Mouse (Mus musculus) ovary, postnatal 36 days (tissue): ENCODE data around the gene Pakap.

Experiments used
- DNase-seq: peaks from one replicate; pipeline ENCODE4 v3.0.0; 2022; ENCODE audit warnings: low spot score, mixed read lengths

Pakap gene

DNA sequence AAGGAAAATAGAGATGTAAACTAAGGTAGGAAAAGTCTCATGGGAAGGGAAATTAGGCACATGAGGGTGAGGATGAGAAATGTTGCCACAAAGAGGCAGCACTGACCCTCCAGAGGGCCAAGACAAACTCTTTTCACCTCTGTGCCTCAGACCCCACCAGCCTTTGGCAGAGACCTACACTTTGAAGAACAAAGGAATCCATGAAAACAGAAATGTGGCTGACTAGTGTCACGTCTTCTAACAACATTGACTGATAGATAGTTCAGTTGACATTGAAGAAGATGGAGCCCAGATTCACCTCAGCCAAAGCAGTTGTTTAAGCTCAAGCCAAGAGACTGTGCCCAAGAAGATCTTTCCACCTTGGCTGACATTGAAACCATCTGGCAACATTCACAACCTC, 57.8 kb downstream of the Pakap start:
- no peak for DNase-seq

DNA sequence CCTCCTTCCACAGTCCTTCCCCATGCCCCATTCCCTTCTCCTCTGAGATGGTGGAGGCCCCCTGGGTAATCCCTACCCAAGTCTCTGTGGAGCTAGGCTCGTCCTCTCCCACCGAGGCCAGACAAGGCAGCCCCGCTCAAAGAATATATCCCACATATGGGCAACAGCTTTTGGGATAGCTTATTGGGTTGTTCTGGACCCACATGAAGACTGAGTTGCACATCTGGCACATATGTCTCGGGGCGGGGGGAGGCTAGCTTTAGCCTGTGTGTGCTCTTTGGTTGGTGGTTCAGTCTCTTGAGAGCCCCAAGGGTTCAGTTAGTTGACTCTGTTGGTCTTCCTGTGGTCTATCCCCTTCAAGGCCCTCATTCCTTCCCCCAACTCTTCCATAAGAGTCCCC, 58.9 kb downstream of the Pakap start:
- no peak for DNase-seq

DNA sequence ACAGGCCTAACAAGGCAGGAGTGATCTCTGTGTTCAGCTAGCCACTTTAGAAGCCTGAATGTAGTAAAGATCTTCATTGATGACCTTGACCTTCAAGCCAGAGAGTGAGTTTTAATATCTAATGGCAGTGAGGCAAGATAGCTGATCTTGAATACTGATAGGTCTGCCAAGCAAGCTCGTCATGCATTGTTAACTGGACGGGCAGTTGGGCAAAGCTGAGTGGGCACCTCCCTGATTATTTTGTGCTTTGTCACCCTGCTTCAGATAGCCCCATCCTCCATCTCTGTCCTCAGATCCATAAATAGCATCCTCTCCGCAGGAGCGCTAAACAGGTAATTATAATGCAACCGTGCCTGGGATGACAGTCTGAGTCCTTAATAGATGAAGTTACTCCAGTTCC, 64.4 kb downstream of the Pakap start:
- no peak for DNase-seq

DNA sequence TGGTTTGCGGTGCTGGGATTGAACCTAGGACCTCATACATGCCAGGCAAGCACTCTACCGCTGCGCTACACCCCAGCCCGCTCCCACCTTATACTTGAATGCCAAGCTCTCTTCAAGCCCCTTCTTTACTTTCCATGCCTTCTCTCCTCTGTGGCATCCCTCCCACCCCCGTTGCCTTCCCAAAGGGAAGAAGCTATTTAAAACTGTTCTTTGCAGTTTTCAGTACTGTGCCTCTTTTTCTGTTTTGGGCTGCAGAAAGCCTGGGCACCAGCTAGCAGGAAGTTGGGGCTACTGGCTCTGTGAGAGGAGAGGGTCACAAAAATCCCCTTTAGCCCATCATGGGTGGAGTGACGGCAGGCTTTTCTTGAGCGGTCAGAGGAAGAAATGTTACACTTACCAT, 65.1 kb downstream of the Pakap start:
- no peak for DNase-seq

DNA sequence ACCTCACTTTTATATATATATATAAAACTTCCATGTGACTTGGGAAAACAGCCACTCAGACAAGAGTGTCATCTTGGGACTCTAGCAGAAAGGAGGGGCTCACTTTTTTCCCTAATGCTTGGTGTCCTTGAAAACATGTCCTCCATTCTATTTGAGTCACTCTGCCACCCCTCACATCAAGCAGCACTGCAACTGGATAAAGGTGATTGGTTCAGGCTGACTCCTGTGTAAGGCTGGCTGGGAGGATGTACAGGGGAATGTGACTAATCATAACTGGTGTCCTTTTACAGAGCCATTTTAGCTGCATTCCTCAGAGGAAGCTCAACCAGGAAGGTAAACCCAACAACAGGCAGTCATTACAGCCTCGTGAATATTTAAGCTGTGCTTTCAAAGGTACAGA, 67.0 kb downstream of the Pakap start:
- DNase-seq: no peak

DNA sequence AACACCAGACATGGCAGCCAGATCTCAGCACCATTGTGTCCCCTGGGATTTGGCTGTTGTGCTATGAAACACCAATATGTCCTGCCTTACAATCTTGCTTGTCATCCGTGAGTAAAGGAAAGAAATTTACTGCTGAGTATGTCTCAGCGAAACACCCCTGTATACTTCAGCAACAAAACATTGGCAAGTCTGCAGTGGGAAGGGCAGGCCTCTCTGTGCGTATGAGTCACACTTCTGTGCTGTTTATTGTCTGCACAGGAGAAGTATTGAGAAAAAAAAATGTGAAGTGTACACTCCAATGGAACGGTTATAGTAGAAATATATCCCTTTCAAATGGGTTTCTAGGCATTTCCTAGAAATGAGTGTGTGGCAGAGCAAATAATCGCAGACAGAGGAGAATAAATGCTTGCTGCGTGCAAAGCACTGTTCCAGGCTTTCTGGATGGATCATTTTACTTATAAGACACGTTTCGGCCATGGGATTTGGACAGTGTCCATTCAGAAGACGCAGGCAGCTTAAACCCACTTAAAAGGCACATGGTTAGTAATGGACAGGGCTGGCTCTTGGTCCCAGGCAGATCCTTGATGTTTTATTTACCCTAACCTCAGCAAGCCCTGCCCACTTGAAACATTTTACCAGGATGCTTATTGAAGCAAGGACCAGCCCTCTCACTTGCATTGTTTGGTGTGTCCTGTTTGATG, 69.0 kb downstream of the Pakap start:
- DNase-seq: no peak

DNA sequence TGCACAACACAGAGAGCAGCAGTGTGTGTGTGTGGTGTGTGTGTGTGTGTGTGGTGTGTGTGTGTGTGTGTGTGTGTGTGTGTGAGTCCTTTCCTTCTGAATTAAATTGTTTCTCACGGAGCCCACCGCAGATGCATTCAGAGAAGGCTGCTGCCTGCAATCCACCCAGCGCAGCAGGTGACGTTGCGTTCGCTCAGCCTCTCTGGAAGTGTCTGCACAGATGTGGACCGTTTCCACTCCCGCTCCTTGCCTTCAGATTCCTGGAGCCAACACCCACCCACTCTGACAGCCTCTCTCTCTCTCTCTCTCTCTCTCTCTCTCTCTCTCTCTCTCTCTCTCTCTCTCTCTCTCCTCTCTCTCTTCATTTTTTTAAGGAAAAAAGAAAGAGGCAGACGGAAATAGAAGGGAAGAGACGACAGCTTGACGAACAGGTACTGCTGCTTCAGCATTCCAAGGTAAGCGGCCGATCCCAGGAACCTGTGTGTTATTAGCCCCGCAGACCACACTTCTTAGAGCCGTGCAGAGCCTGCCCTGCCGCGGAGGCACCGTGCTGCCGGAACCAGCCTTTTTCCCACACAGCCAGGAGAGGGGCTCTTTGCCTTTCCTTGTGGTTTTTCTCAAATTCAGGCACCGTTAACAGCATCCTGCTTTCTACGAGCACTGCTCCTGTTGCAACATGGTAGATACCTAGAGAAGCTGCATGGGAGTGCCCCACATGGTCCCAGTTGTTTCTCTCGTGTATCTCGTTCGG, 69.8 kb downstream of the Pakap start:
- DNase-seq: no peak

DNA sequence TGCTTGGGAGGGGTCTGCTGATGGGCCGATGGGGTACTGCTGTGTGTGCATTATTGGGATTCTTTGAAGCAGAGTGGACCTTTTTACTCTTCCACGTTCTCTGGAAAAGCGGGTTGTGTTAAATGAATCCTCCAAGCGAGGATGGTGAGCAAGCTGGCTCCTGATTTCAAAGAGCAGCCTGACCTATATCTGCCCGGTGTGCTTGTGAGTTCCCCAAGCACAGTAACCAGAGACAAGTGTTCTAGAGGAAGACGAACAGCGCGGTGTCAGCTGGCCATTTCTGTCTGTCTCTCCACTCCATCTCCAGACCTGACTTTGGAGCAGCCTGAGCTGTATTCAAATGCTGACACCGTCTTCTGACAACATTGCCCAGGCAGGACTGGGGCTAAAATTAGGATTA, 71.0 kb downstream of the Pakap start:
- no peak for DNase-seq

DNA sequence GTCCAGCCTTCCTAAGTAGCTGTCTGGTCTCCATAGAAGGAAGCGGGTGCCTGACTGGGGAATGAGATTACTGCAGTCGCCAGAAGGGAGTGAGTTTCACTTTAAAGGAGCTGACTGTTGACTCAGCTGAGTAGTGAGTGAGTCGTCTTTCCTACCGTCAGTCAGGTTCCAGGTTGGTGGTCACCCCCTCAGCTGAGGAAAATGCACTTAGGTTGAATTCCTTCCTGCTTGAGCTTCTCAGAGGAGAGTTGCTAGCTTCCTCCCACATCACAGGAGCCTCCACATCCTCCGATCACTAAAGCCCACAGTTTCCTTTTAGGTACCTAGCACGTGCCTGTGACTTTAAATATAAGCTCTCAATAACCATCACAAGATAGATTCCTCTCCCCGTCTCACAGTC, 72.2 kb downstream of the Pakap start:
- DNase-seq: no peak

DNA sequence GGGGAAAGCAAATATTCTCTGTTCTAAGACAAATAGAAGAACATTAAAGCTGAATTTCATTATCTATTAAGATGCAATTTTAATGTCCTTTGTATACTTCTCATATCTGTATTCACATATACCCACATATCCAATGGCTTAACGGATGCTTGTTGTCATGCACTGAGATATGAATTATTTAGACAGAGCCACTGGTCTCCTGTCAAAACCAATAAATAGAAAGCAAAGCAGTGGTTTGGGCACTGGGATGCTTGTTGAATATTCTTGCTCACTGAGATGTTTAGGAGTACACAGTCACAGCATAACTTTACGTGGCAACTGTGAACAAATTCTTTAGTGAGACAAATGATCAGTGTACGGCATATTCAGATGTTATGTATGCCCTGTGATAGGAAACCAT, 73.0 kb downstream of the Pakap start:
- DNase-seq: no peak

DNA sequence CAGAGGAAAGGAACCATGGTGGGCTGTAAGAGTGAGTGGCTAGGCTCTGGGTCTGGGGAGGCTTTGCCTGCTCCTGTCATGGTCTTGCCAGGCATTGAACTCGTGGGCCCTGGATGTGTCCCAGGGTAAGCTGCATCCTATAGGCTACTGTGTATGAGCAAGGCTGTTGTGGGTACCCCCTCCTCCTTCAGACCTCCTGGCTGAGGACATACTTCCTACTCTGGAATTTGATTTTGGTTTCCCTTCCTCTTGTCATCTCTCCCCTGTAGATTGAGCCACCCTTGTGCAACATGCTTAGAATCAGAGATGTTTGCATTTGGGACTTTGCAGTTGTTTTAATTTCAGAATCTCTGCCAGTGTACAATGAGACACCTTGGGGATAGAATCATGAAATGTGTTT, 83.0 kb downstream of the Pakap start:
- DNase-seq: no peak

DNA sequence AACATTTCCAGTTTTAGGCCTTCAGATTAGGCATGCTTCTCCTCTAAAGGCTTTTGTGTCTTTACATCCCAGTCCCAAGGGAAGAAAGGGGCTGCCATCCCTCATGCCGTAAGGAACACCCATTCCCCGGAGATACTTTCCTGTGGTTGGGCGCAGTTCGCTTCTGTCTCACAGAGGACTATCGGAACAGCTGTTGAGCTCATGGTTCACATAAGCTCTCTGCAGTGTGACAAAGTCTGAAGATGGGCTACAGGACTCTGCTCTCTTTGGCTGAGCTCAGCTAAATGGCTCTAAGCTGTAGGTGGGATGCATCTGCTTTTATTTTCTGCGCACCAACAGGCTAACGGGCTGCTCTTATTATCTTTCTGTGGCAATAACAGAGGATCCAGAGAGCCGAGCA, 83.6 kb downstream of the Pakap start:
- DNase-seq: no peak

DNA sequence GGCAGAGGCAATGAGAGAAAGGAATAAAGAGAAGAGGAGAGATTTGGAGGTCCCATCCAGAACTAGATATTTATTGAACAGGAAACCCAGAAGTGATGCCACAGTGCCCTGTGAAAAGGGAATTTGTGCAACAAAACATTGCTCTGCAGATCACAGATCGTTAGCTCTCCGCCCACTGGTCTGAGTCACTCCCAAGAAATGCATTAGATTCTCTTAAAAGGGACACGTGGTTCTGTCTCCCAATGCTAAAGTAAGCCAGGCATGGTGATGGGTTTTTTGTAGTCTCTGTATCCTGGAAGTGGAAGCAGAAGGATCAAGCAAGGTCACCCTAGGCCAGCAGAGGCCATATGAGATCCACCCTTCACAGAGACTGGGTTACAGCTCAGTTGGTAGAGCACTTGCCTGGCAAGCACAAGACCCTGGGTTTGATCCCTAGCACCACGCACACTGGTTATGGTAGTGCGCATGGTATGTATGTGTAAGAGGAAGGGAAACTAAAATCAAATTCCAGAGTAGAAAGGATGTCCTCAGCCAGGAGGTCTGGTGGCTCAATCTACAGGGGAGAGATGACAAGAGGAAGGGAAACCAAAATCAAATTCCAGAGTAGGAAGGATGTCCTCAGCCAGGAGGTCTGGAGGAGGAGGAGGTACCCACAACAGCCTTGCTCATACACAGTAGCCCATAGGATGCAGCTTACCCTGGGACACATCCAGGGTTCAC, 84.4 kb downstream of the Pakap start:
- no peak for DNase-seq

DNA sequence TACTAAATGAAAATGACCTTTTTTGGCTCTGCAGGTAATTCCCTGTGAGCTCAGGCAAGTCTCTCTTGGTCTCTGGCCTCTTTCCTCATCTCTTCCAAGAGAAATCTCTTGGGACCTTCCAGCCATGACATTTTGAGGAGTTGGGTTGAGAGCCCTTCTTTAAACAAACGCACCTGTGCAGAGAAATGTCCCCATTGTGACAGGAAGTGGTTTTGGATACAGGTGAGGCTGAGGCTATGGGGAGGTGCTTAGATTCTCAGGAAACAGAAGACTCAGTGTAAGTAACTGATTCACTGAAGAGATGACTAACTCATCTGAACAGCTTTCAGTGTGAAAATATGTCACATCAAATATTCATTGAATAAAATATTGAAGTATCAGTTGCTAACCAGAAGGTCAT, 88.0 kb downstream of the Pakap start:
- DNase-seq: no peak

DNA sequence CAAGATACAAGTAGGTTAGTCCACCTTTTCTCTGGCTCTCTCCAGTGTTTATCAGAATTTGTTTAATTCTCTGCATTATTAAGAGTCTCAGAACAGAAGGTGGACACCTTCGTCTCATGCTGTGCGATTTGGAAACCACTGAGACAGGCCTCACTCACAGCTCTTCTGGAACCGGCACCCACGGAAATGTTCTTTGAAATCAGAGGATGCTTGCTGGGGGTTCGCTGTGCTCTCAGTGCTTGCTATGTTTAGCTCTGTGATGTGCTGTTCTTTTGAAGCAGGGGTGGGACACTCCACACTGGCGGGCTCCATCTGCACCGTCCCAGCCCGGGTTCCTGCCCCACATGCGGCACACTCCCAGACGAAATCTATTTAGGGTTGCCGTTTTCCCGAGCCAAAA, 88.4 kb downstream of the Pakap start:
- no peak for DNase-seq

DNA sequence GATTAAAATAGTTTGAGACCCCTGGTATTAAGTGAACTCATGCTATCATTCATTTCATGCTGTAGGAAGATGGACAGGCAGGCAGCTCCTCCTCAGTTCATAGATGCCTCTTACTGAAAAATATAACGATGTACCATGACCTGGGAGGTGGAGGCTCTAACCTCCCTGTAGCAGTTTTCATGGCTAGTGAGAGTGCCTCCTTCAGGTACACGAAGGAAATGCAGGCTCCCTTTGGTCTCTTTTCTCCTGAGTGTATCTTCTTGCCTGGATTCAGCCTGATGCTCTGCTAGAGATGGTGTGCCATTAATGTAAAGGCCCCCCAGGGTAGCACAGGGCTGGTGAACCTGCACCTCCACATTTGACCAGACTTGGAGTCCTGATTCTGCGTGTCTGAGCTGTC, 88.9 kb downstream of the Pakap start:
- no peak for DNase-seq

DNA sequence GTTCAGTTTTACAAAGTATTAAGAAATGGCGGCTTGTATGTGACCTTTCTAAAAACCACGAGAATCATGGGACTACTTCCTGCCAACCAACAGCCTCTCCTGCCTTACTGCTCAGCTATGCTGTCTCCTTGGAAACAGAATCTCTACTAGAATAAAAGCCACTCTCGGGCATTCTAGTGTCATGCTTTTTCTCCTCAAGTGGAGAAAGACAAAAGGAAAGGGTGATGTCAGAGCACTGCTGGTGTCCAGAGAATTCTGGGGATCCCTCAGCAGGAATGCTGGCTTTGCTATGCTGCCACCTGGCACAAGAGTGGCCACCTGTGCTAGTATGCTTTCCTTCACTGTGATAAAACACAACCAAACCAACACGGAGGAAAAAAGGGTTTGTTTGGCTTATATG, 92.5 kb downstream of the Pakap start:
- no peak for DNase-seq

DNA sequence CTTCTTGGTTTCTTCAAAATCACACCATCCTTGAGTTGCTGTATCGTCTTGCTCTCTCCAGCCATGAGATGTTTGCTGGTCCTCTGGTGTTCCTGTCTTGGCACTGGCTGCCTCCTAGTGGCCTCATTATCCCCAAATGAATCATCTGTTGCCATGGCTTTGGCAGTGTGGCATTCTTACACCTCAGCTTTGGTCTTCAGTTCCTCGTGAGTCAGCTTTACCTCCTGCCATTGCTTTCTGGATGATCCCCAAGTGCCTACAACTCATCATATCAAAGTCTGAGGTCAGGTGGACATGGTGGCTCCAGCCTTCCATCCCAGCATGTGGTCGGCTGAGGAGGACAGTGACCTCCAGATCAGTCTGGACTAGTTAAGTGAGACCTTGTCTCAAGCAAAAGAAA, 98.1 kb downstream of the Pakap start:
- no peak for DNase-seq

DNA sequence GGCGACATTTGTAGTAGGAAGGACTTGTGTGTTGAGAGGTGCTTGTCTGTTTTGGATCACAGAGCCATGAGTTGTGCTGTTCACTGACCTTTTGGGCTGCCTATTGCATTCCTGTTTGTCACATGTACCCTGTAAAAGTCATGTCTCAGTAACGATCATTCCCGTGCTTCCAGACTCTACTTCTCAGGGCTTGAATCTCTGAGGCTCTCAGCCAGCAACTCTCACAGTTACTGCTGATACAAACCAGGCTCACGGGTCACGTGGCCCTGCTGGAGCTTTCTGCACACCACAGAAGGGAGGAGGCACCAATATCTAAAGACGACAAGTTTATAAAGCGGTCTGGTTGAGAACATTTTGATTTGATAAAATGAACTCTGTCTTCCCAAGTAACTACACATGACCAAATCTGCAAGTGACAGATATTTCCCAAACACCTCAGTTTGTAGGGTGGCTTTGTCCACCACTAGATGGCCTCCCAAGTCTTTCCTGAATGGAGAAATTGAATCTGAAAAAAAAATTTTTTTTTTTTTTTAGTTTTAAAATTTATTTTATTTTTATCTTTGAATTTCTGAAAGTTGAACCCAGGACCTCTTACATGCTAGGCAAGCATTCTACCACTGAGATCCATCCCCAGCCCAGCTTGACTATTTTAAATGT, 103.0 kb downstream of the Pakap start:
- peak; percentile 11 for DNase-seq

DNA sequence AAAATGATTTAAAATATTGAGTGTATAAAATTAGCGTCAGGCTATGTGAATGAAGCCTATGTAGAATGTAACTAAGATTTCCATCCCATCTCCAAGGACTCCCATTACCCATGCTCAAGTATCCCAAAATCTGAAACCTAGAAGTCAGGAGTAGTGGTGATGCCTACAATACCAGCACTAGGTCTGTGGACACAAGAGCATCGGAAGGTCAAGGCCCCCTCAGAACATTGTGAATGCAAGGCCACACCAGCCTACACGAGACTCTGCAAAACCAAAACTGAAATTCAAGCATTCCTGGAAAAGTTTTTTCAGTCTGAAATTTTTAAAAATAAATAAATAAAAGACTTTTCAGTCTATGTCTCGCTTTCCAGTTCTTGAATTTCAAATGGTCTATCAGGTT, 104.6 kb downstream of the Pakap start:
- no peak for DNase-seq

DNA sequence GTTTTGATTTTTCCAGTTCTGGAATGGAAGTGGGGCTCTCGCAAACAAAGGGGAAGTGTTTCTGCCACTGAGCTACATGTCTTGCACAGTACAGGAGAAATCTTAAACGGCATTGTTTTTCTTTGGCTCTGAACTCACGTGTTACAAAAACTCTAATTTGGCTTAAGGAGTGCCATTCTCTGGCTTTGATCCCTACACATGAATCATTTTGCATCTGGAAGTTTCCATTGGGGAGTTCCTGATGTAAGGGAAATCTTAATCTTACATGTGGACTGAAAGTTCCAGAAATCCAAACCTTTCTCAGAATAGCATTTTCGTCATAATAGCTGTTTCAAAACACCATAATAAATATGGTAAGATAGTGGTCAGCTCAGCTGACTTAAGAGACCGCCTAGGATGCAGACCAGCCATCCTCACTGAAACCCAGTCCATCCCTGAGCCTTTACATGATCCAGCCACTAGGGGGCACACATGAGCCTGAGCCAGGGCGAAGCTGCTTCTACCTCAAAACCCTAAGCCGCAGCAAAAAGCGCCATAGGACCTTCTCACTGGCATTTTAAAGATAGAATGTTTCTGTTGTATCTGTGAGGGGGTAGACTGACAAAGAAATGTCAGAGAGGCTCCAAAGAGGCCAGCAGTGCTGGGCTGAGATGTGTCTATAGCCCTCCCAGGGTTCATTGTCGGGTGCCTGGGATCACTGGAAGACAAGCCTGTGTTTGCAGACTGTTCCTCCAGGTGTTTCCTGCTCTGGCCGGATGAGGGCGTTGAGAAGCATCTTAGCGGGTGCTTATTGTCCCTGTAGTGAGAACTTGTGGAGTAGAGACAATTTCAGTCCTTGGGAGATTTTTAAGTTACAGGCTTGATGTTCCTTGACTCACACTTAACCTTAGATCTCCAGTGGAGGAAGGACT, 105.3 kb downstream of the Pakap start:
- DNase-seq: peak; percentile 83

DNA sequence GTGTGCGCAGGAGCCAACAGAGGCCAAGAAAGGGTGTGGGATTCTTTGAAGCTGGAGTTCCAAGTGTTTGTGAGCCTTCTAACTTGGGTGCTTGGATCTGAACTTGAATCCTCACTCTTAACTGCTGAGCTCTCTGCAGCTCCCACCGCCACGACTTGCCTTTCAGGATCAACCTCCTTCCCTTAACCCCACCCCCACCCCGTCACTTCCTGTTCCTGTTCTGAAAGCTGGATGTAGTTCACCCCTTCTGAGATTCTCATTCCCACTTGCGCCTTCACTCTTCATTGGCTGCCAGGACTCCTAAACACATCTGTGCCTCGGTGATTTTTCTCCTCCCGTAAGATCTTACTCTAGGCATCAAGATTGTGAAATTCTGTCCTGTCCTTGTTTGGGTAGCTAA, 106.4 kb downstream of the Pakap start:
- no peak for DNase-seq
